Mouse (Mus musculus) heart, embryonic 16.5 days (tissue): ENCODE data around the gene Gpr84. TPM values are rescaled to one million over a fixed set of nuclear protein-coding genes. Genes with fewer than 3 reads are reported as not detected.
"Not testable (repeated sequence)": the region's sequence is repeated elsewhere in the genome, so short reads cannot be mapped to it uniquely, and the experiment has no call there.

Experiments used
- ATAC-seq: fragments of 200-750 bp; cut with Nextera tagmentation; replicated peaks from 2 replicates; pipeline ENCODE4 v1.8.0; 2017; ENCODE audit warnings: moderate number of reproducible peaks; ENCODE audit not compliant: insufficient read depth, low FRiP score; ENCODE audit errors: extremely low read depth
- H3K27ac ChIP-seq: fragments of 300-500 bp; sonication (generic); 2 replicates; pipeline ENCODE4 v1.5.1; 2014; ENCODE audit warnings: mild to moderate bottlenecking, low read length, control low read depth, moderate library complexity
- H3K27me3 ChIP-seq: fragments of 300-500 bp; sonication (generic); 2 replicates; pipeline ENCODE4 v1.6.1; 2014; ENCODE audit warnings: low read length, mixed read lengths; ENCODE audit not compliant: control insufficient read depth, insufficient read depth
- H3K36me3 ChIP-seq: fragments of 300-500 bp; sonication (generic); 2 replicates; pipeline ENCODE4 v1.6.1; 2014; ENCODE audit not compliant: control insufficient read depth, insufficient read depth
- H3K4me1 ChIP-seq: fragments of 300-500 bp; sonication (generic); 2 replicates; pipeline ENCODE4 v1.6.1; 2014; ENCODE audit warnings: low read length, mixed read lengths; ENCODE audit not compliant: control insufficient read depth, insufficient read depth
- H3K4me2 ChIP-seq: fragments of 300-500 bp; sonication (generic); 2 replicates; pipeline ENCODE4 v1.6.1; 2014; ENCODE audit warnings: low read depth, mild to moderate bottlenecking, control low read depth, low read length
- H3K4me3 ChIP-seq: fragments of 300-500 bp; sonication (generic); 2 replicates; pipeline ENCODE4 v1.5.1; 2014; ENCODE audit warnings: mild to moderate bottlenecking, control low read depth, low read length
- H3K9ac ChIP-seq: fragments of 300-500 bp; sonication (generic); 2 replicates; pipeline ENCODE4 v1.6.1; 2014; ENCODE audit warnings: low read length, control low read depth
- H3K9me3 ChIP-seq: fragments of 300-500 bp; sonication (generic); replicated peaks from 2 replicates; pipeline ENCODE4 v1.6.1; 2016; ENCODE audit warnings: low read length; ENCODE audit not compliant: control insufficient read depth
- WGBS: fragments of 180-500 bp; shearing (Covaris S2); extraction: QIAGEN DNeasy Blood & Tissue Kit; methylation state at CpG from one replicate; pipeline ENCODE4 v1.1.7; 2014; 5-methylcytosine and 5-hydroxymethylcytosine counted together
- microRNA counts: library from miRNA; unstranded; fragments of <30 nt; microRNA quantifications from one replicate; lab custom pipeline; 2016
- microRNA-seq: library from miRNA; unstranded; fragments of <30 nt; microRNA quantifications from one replicate; pipeline ENCODE4, GENCODE M21; 2017
- polyA plus RNA-seq: library from polyadenylated mRNA; unstranded; fragments of >200 nt; fragmentation: Nextera tagmentation; extraction: Ambion mirVana; gene quantifications from 2 replicates; pipeline ENCODE4 v1.2.1, GENCODE M21; 2015

Gene Gpr84
- polyA plus RNA-seq, 1 experiment from 2014 or later: not detected

- H3K9ac ChIP-seq: no peak overlapping the region
- H3K4me2 ChIP-seq: no peak overlapping the region
- H3K4me3 ChIP-seq: no peak overlapping the region
- no peak for ATAC-seq
- H3K27ac ChIP-seq: no peak overlapping the region
- no peaks in the 10 kb centered on the region for H3K36me3 ChIP-seq
- no peaks in the 10 kb centered on the region for H3K27me3 ChIP-seq
- H3K9me3 ChIP-seq: no peaks in the 10 kb centered on the region
- H3K4me1 ChIP-seq: peaks cover 10% of the 10 kb centered on the region
- 66% methylated on average over 7 of the region's 7 CpGs for WGBS
Measured at GRCm38 (mm10) chr15:103277949-103278348, 32.5 kb downstream of the Gpr84 start.

GRCm38 (mm10) chr15:103275943-103276342 lies 34.5 kb downstream of the Gpr84 start:
- ATAC-seq: not testable (repeated sequence)

GRCm38 (mm10) chr15:103272419-103273279 lies 37.8 kb downstream of the Gpr84 start, which contains the start of gene Copz1:
TSS of gene Copz1 (plus strand) at chr15:103272714.
- Histone ChIP-seq H3K27me3 (no peaks in the 10 kb centered on the region), H3K4me1 (peaks cover 10% of the 10 kb centered on the region), H3K4me3 (peak within 1 kb of the TSS; percentile 95), H3K27ac (peak within 1 kb of the TSS; percentile 57), H3K36me3 (no peaks in the 10 kb centered on the region), H3K4me2 (peak within 1 kb of the TSS; percentile 86), H3K9ac (peak within 1 kb of the TSS; percentile 94), H3K9me3 (no peaks in the 10 kb centered on the region)
- peak; percentile 97 for ATAC-seq
- under 1% methylated on average over 38 of the region's 38 CpGs for WGBS

More at GRCm38 (mm10) chr15:103275943-103276342, 34.5 kb downstream of the Gpr84 start:
- not testable (repeated sequence) for H3K27ac ChIP-seq, H3K36me3 ChIP-seq, H3K4me2 ChIP-seq, H3K4me3 ChIP-seq, H3K9ac ChIP-seq, H3K9me3 ChIP-seq, H3K27me3 ChIP-seq
- WGBS: 96% methylated on average over 2 of the region's 3 CpGs
- peaks cover 10% of the 10 kb centered on the region for H3K4me1 ChIP-seq

DNA sequence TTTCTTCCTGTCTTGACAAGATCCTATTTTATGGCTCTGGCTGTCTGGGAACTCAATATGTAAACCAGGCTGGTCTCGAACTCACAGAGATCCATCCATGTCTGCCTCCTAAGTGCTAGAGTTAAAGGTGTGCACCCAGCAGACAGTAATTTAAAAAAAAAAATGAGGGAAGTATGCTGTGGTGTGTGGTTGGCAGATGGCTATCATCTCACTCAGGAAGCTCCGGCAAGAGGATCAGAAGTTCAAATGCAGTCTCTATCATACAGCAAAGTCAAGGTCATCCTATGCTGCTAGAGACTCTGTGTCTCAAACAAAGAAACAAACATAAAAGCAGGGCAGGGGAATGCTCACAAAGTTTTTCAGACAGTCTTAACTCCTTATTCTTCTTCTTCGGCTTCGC lies 41.5 kb downstream of the Gpr84 start:
- H3K4me2 ChIP-seq: no peak overlapping the region
- WGBS: 69% methylated on average over 4 of the region's 4 CpGs
- no peaks in the 10 kb centered on the region for H3K9me3 ChIP-seq
- no peak overlapping the region for H3K9ac ChIP-seq
- H3K36me3 ChIP-seq: no peaks in the 10 kb centered on the region
- peaks cover 5% of the 10 kb centered on the region for H3K4me1 ChIP-seq
- ATAC-seq: no peak
- H3K4me3 ChIP-seq: no peak overlapping the region
- no peaks in the 10 kb centered on the region for H3K27me3 ChIP-seq
- H3K27ac ChIP-seq: no peak overlapping the region

- Histone ChIP-seq H3K27ac (no peak overlapping the region), H3K36me3 (no peaks in the 10 kb centered on the region), H3K4me1 (peaks cover 4% of the 10 kb centered on the region; the same call in 1 of the 2 replicates), H3K4me3 (no peak overlapping the region), H3K4me2 (no peak overlapping the region), H3K9me3 (no peaks in the 10 kb centered on the region), H3K9ac (no peak overlapping the region), H3K27me3 (no peaks in the 10 kb centered on the region)
- 90% methylated on average over 2 of the region's 2 CpGs for WGBS
- no peak for ATAC-seq
Measured at GRCm38 (mm10) chr15:103264794-103265193, 45.6 kb downstream of the Gpr84 start.

DNA sequence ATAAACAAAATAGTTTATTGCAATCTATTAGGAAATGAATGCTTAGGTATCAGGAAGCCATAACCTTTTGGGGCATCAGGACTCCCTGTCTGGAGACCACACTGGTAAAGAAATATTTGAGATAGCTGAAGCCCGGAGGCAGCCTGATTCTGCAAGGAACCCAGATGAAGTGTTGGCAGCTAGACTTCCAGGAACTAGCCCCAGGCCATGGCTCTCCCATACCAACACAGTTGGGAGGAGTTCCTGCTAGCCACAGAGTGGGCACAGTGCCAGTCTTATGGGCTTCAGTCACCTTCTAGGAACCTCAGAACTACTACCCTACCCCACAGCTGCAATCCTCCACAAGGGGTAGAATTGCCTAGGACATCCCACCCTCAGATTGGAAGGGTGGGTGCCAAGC lies 50.4 kb downstream of the Gpr84 start:
- H3K36me3 ChIP-seq: no peaks in the 10 kb centered on the region
- no peak overlapping the region for H3K4me2 ChIP-seq
- H3K4me1 ChIP-seq: peaks cover 18% of the 10 kb centered on the region
- no peak overlapping the region for H3K27ac ChIP-seq
- no peak for ATAC-seq
- H3K27me3 ChIP-seq: no peaks in the 10 kb centered on the region
- 4% methylated on average over 1 of the region's 1 CpGs for WGBS
- H3K9ac ChIP-seq: no peak overlapping the region
- no peak overlapping the region for H3K4me3 ChIP-seq
- no peaks in the 10 kb centered on the region for H3K9me3 ChIP-seq

DNA sequence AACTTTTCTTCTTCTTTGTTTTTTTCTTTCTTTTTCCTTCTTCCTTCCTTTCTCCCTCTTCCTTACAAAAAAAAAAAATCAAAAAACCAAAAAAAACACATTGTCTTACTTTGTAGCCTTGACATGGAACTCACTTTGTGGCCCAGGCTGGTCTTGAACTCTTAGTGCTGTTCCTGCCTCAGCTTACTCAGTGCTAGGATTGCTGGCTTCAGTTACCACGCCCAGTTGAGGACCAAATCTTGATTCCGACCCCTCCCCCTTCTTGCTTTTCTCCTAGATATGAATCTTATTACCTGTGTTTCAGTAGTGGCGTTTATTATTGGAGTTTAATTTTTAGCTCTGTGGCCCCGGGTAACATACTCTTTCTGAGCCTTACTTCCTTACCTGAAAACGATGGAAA lies 51.2 kb downstream of the Gpr84 start:
- no peak for ATAC-seq
- no peaks in the 10 kb centered on the region for H3K27me3 ChIP-seq
- WGBS: 79% methylated on average over 5 of the region's 5 CpGs
- H3K4me2 ChIP-seq: no peak overlapping the region
- no peaks in the 10 kb centered on the region for H3K36me3 ChIP-seq
- peaks cover 22% of the 10 kb centered on the region for H3K4me1 ChIP-seq
- H3K27ac ChIP-seq: no peak overlapping the region
- no peaks in the 10 kb centered on the region for H3K9me3 ChIP-seq
- no peak overlapping the region for H3K9ac ChIP-seq
- H3K4me3 ChIP-seq: no peak overlapping the region

MicroRNA genes within 50 kb of the gene (microRNA counts, 519-probe panel; counts per million panel counts)
- microRNA mmu-miR-148b (lab: Ali Mortazavi, UCI): 2,939 counts per million, percentile 75 among the panel's probes with 10 or more counts

Small RNA genes within 50 kb of the gene (microRNA-seq; reads per million reads assigned to microRNA genes)
- 158 reads per million, percentile 57 among the genes with 10 or more reads in this experiment for gene Mir148b
- not detected for gene Mir6963

Other genes with a start within 250 kb of the Gpr84 start
- 14.9 and 17.1 TPM in 2 replicates for gene Smug1, start 143.5 kb downstream of the Gpr84 start, polyA plus RNA-seq
- 70.4 and 81.2 TPM in 2 replicates for gene Cbx5, start 70.8 kb downstream of the Gpr84 start, polyA plus RNA-seq
- gene Hnrnpa1, start 70.2 kb downstream of the Gpr84 start, polyA plus RNA-seq: 344 and 353 TPM in 2 replicates
- 3.3 and 3.9 TPM in 2 replicates for gene Nfe2, start 52.2 kb downstream of the Gpr84 start, polyA plus RNA-seq
- gene Copz1, start 37.9 kb downstream of the Gpr84 start, polyA plus RNA-seq: 155 and 161 TPM in 2 replicates
- 6.5 and 7.5 TPM in 2 replicates for gene Zfp385a, start 29.5 kb upstream of the Gpr84 start, polyA plus RNA-seq
- gene Itga5, start 56.2 kb upstream of the Gpr84 start, polyA plus RNA-seq: 64.0 and 72.7 TPM in 2 replicates
- 15.3 and 18.5 TPM in 2 replicates for gene Gtsf1, start 119.9 kb upstream of the Gpr84 start, polyA plus RNA-seq
- not detected in 2 replicates for gene Gtsf2, start 137.9 kb upstream of the Gpr84 start, polyA plus RNA-seq
- gene Nckap1l, start 143.2 kb upstream of the Gpr84 start, polyA plus RNA-seq: 3.6 and 7.0 TPM in 2 replicates
- 2.4 and 2.8 TPM in 2 replicates for gene Pde1b, start 192.4 kb upstream of the Gpr84 start, polyA plus RNA-seq
- gene Ppp1r1a, start 227.4 kb upstream of the Gpr84 start, polyA plus RNA-seq: 52.7 and 58.6 TPM in 2 replicates